Mouse (Mus musculus) kidney, postnatal 36 days (tissue): Measurements from ENCODE around the gene Usp12.
A peak's percentile ranks its signal among the peaks of the same experiment; 100 is the strongest.
"Not testable (repeated sequence)": the region's sequence is repeated elsewhere in the genome, so short reads cannot be mapped to it uniquely, and the experiment has no call there.

Experiments
- DNase-seq, 2 experiments: peaks; one replicate each; pipeline ENCODE4 v3.0.0; 2021 to 2022; ENCODE audit warnings: mixed read lengths in 2 of 2

The Usp12 gene

DNA sequence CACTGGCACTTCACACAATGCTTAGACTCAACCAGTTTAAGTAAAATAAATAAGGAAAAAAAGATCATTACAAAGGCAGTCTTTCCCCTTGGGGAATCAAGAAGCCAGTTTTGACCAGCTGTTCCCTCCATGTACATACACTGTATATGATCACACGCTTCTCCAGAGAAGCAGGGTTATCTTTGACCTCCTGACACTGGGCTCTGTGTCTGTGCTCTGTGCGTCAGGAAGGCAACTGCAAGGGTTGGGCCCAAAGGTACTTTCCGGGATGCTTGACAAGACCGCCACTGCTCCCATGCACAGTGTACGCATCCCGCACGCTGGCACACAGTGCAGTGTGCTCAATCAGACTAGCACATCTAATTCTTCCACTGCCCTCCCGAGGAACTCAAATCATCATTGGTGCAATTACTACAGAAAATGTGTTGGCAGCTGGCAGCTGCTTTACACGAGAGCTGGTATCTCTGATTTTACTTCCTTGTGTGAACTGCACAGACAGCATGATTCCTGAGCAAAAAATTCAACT, 57.8 kb downstream of the Usp12 start:
- no peak for DNase-seq

DNA sequence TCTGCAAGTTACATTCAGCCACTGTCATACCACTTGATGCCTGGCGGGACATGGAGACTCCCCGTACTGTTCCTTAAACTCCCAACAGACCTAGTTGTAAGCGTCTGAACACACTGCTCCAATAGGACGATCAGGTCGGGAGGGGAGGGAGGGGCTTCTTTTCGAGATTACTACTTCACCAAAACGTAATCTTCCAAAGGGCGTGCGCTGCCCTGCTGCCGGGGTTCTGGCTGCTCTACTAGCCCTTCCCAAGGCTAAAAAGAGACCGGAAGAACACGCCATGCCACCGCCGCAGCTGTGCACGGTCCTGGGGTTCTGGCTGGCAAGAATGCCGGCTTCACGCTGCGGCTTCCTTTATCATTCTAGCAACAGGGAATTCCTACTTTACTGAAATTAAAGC, 58.5 kb downstream of the Usp12 start:
- DNase-seq: no peak

DNA sequence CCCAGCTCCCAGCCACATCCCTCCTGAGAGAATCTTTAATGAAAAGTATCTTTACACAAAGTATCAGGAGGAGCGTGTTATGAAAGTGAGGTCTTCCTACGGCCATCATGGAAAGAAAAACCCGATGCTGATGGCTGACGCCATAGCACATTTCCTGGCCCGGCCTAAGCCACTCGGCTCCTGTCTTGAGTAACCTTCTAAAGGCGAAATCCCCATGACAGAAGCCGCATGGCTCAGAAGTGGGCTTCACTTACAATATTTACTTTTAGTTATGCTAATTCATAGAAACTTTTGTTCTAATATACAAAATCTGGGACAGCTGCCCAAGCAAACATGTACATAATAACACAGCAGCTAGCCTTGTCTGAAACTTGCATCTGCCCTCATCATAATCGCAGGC, 59.8 kb downstream of the Usp12 start:
- DNase-seq: not testable (repeated sequence)

DNA sequence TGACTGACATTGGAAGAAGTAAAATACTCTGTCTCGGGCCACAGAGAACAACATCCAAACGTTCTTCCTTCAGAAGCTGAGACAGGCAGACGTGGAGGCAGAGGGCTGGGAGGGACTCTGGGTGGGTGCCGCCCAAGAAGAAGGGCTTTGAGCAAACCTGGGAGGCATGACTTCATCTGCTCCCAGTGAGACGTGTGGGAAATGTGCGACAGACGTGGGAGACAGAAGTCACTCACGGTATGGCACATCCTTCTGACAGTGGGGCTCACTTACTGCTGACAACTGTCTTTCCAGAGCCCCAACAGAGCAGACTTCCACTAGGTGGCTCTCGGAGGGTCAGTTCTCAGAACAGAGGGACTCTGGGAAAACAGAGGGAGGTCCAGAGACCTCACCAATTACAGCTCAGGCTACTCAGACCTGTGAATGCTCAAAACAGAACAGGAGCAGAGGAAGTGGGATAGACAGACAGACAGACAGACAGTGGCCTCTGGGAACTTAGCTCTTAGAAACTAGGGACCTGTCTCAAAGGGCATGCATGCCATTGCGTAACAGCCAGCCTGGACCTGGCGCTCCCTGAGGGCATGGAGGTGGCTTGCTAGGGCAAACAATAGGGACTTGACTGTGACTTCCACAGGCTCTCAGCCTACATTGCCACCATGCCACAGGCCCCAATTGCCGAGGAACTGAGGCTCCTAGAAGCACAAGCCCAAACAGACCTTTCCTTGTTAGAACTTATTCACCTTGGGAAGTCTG, 60.7 kb downstream of the Usp12 start:
- DNase-seq: peak; percentile 57 to 60

DNA sequence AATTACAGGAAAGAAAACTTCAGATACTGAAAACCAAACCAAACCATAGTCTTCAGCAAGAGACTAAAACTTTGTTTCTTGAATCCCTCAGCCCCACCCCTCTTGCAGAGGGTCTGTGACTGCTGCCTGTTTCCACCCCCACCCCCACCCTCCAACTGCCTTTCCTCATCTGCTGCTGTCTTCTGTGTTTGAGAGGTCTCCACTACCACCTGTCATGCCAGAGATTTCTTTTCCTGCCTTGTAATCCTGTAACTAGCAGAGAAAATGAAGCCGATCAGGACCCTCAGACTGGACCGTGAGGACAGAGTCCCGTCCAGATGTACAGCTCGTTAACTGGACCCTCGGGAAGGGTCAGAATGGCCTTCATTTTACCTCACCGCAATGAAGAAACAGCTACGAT, 61.4 kb downstream of the Usp12 start:
- no peak for DNase-seq

DNA sequence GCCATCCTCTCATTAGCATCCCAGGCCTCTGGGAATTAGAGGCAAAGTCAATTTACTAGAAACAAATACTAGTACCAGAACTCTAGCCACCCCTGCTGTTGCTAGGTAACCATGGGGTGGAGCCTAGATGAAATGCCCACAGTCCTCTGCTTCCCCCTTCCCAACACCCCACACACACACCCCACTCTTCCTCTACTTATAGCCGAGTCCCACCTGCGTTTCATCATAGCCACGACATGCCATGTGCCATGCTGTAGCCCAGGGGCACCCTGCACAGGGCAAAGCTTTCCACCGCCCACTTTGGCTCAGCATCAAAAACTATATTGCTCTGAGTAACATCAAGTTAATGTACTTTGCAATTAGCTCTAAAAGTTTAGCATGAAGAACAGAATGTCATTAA, 67.8 kb downstream of the Usp12 start:
- DNase-seq: no peak

DNA sequence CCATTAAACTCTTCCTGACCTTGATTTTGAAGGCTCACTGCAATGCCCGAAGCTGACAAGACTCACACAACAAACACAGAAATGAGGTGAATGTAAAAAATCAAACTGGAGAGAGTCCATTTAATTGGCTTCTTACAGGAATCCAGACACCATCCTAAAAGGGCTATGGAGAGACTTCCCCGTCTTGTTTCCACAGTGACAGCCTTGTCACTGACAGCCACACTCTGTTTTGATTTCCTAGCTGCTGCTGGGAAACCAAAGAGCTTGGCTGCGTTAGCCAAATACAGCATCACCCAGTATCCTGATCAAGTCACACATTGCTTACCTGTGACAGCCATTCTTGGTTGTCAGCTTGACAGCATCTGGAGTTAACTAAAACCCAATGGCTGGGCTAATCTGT, 69.8 kb downstream of the Usp12 start:
- no peak for DNase-seq

DNA sequence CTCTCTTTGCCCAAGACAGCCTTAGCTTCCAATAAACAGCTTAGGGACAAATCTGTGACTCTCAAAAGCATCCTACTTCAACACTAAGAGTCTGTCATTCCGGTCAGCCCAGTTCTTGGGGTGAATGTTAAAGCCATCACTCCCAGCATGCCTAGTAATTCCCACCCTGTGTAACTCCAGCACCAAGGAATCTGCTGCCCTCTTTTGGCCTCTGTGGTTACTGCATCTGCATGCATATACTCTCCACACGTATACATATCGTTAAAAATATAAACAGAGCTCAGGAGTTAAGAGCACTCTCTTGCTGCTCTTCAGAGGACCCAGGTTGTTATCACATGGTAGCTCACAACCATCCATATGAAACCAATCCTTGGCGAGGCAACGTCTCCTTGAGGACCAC, 71.4 kb downstream of the Usp12 start:
- no peak for DNase-seq

DNA sequence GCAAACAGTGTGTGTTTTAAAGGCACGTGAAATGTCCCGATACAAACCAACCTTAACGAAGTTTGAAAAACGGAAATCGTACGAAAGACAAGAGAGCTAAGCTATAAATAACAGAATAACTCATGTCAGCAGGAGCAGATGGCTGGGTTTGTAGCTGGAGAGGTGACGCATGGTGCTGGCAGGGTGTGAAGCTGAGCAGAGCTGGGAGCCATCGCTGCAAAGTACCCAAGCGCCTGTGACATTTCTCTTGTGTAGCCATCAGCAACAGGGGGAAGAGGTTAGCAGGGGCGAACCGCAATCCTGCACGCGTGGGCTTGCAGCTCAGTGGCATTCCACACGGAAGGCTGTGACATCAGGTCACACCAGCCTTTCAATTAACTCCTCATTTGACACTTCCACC, 72.6 kb downstream of the Usp12 start:
- DNase-seq: no peak

DNA sequence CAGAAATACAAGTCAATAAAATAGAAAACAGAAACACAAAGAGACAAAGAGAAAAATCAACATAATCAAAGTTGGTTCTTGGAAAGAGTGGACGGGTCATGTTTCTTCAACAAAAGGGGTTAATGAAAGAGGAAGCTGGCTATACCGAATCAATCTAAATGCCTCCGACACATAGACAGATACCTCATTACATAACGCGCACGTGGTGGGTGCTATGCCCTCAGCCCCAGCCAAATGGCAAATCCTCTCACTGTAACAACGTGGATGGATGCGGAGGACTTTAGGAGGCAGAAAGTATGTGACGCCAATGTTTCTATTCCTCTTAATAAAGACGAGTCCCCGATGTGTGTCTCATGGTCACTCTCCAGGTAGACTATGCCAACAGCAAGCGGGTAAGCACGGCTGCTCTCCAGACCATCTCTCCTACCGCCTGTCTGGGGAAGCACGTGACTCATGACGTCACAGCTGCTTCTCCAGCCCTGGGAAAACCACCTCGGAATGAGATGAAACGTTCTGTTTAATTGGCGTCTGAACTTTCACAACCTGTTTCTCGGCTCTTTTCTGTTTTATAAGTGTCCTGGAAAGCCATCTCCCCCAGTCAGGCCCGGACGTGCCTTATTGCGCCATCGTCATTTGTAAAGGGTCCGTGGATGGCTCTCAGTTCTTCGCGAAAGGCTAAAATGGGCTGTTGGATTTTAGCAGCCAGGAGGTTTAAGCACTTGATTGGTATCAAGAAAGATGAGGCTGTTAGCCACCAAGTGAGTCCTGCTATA, 75.0 kb downstream of the Usp12 start:
- no peak for DNase-seq

DNA sequence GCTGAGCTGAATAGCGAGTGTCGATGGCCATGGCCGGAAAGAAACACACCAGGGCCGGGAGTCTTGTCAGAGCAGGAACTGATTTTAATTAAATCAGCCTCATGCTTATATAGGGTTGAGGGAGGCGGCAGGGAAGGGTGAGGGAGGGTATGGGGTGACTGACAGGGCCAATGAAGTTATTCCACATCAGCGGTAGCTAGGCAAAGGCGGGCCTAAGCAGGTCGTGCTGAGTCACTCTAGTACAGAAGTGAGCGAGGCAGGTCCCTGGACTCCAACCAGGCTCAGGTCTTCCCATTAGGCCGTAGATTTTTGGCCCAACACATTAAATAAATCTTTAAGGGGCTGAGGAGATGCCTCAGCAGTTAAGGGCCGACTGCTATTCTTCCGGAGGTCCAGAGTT, 81.0 kb downstream of the Usp12 start:
- DNase-seq: no peak

DNA sequence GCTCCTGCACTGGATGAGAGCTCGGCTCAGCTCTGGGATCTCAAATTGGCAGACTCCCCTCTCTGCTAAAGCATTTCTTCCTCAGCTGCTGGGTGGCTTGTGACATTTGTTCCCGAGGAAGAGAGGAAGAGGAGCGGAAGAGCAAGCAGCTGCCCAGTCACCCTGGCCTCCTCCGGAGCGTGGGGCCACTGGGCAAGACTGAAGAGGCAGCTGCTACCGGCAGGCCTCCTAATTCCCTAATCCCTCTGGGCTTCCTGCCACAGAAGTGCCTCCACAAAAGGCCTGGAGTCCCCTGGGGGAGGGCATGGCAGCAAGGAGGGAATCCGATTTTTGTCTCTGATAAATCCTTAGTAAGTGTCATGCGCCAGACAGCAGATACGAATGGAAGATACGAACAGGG, 81.7 kb downstream of the Usp12 start:
- DNase-seq: no peak

DNA sequence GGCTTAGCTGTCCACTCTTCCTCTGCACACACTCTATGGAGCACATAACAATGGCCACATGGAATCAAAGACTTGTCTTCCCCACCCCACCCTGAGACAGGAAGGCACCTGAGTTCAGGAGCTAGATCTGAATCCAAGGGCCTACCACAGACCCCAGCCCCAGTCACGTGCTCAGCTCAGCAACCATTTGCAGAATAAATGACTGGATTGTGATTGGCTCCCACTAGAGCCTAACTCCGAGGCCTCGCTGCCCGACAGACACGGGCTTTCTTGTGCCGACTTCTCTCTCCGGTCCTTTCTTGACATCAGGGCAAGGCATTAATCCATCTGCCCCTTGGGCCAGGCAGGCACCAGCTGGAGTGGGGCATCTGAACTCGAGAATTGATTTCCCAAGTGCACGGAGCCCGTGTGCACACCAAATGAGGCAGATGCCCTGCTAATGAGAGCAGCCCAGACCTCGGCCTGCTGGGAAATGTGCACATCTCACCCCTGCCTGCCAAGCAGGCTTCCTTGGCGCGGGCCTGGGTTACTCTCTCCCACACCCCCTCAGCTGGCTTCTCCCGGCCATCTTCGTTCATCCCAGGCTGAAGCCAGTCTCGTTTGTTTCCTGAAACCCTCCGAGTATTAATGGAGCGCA, 82.4 kb downstream of the Usp12 start:
- DNase-seq: no peak

DNA sequence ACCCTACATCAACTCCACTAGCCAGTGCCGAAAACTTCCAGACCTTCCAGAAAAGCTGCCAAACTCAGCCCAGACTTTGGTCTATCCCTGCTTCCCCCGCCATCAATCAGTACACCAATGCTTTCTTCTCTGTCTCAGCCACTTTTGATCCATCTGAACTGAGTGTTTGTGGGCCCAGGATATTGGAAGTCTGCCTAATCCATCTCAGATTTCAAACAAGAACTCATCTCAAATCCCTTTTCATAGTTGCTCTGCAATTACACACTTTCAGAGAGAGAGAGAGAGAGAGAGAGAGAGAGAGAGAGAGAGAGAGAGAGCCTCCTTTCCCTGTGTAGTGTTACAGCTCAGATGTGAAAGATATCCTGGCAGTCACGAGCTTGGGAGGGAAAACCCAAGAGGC, 85.4 kb downstream of the Usp12 start:
- no peak for DNase-seq

DNA sequence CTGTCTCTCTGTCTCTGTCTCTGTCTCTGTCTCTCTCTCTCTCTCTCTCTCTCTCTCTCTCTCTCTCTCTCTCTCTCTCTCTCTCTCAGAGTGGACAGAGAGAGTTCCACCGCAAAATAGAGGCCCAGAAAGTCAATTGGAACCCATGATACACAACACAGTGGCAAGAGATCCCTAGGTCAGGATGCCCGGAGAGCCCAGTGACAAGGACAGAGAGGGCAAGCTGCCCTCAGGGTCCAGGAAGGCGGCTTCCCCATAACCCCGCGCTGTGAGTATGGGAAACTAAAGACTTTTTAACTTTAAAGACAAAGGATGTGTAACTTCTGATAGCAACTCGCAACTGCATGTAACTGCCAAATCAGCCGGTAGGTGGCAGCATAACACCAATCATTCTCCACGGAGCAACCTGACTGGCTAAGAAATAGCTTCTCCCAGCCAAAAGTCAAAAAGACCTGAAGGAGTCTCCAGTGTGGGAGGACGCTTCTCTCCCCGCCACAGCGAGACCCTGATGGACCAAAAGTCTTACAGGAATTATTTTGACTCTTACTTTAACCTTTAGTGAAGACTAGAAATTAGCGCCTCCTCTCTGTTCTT, 88.9 kb downstream of the Usp12 start:
- peak; percentile 84 to 93 for DNase-seq

DNA sequence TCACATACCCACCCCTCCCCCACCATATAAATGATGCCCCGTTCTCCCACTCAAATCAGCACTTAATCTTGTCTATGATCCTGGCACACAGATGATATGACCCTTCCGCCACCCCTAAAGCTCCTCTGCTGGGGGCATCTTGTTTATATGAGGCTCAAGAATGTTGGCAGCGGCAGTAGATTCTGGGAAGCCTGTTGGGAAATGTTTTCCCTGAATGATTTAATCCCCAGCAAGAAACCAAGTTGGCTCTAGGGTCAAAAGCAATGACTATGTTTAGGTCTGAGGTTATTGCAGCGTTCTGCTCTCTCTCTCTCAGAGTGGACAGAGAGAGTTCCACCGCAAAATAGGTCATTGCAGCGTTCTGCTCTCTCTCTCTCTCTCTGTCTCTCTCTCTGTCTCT, 89.4 kb downstream of the Usp12 start:
- peak in 1 of 2 experiments; percentile 15 for DNase-seq

DNA sequence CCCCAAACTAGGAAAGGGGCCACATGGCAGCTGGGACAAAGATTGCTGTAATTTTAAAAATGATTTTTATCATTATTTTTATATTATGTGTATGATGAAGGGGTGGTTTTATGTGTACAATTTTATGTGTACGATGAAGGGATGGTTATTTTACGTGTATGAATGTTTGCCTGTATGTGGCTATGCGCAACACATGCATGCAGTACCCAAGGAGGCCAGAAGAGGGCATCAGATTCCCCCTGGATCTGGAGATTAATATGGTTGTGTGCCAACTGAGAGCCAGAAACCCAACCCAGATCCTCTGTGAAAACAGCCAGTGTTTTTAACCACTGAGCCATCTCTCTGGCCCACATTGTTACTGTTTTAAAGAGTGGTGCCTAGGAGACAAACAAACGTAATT, 90.6 kb downstream of the Usp12 start:
- DNase-seq: no peak

DNA sequence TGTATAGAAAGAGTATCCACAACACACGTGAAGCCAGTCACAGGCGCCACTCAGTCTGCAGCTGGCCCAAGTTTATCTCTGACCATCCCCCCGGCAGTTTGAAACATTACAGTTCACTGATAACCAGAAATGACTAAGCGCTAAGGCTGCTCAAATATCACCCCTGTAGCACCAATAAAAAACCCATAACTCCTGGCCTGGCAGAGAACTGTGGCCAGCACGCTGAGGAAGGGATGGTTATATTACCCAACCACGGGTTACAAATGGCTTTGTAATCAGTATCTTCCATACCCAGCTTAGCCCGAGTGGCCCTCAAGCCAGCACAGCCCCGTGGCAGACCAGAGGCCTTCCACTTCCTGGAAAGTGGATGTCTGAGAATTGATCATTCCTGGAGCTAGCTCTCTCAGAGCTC, 91.1 kb downstream of the Usp12 start:
- no peak for DNase-seq

DNA sequence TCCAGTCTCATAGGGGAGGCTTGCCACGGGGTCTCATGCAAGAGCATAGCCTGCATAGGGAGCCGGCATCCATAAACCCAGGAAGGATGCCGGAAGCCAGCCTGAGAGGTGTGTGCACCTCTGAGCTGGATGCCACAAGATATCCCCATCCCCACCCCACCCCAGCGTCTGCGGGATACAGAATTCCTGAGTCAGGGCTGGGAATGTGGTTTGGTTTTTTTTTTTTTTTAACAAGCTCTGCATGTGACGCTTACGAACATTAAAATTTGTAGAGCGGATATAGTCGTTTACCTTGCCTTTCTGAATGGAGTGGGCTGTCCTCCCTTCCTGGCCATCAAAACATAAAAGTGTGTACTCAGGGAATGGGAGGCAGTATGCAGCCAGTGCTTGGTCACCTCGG, 94.7 kb downstream of the Usp12 start:
- no peak for DNase-seq

DNA sequence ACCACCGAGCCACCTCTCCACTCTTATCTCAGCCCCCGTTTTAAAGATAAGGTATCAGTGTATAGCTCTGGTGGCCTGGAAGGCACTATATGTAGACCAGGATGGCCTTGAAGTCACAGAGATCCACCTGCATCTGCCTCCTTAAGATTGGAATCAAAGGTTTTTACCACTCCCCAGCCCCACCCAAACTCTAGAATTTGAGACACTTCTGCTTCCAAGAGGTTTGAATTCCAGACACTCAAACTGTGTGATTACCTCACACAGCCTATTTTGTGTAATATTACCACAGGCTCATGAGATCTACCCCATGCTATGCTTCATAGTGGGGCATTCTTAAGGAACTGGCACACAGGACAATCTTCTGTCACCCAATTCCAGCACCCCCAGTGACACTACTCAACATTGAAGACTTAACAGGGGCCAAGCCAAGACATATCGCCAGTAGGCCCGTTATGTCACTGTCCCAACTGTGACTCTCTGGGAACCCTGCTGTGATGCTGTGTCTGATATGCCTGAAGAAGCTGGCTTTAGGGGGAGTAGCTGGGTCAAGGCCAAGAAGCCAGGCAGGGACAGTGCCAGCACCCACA, 95.3 kb downstream of the Usp12 start:
- DNase-seq: no peak

DNA sequence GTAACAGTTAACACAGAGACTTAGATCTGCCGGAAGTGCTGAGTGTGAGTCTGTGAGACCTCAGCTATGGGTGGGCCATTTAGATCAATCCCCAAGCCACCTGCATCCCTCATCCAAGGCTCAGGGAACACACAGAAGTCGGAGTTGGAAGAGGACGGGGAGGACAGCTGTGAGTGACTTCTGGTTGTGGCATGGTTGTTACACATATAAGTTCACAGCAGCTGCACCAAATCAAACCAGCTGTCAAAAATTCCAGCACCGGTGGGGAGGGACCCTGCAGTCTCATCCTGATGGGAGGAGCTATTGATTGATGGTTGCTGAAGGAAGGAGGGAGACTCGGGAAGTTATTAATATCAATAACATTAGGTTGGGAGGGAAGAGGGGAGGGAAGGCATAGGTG, 99.3 kb downstream of the Usp12 start:
- no peak for DNase-seq

DNA sequence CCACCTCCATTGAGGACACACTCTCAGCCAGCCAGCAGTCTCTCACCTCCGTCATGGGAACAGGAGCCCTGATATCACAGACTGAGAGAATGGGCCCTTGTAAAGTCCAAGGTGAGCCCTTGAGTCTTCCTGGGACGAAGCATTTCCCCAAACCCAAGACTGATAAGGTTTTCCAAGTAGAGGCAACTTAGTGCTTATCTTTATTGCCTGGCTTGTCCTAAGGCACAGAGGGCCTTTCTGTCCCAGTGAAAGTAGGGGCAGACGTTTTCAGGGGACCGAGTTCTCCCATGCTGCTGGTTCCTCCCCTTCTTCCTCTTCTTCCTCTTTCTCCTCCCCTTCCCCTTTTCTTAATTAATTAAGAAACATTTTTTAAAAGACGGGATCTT, 101.8 kb downstream of the Usp12 start:
- no peak for DNase-seq

DNA sequence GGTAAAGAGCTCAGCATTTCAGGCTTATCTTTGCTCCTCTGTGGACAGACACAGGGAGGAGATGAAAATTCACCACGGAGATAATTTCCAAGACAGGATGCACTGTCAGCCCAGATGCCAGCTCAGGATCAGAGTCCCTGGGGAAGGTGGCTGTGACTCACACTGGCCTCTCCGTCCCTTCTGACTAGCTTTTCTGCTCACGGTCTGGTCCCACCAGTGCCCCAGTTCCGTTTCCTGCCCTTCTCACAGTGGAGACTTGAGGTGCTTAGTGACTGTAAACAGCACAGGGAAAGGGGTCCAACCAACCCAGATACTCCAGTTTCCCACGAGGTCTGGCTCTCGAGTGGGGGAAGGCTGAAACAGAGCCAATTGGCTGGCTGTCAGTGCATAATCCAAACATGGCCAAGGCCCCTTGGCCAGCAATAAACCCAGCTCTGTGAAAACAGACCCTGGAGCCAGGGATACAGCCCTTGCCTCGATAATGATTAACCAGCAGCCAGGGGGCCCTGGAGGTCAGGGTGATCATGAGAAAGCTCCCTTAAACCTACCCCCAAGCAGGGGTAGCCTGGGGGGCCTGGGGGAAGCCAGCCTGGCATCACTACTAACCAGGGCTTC, 102.3 kb downstream of the Usp12 start:
- peak; percentile 78 to 81 for DNase-seq
